Mouse (Mus musculus): ENCODE results near the gene Klhl26. TPM values are rescaled to one million over a fixed set of nuclear protein-coding genes. Genes with fewer than 3 reads are reported as not detected.
A peak's percentile ranks its signal among the peaks of the same experiment; 100 is the strongest.

Klhl26 gene
- polyA plus RNA-seq, 1 experiment, result 20.2 TPM

- no peaks in the 10 kb centered on the region for H3K27me3 ChIP-seq (replicated peaks; ENCODE audit: control insufficient read depth, insufficient read depth, low read length)
- no peaks in the 10 kb centered on the region for H3K36me3 ChIP-seq (ENCODE audit: control insufficient read depth, insufficient read depth, low read length)
- H3K27ac ChIP-seq (ENCODE audit: insufficient read depth, low read depth, low read length), result no peak overlapping the region
- no peaks in the 10 kb centered on the region for H3K4me1 ChIP-seq (ENCODE audit: control insufficient read depth, insufficient read depth, low read length)
- H3K4me3 ChIP-seq (ENCODE audit: insufficient read depth, low read depth, low read length), result no peak overlapping the region
- 79% methylated on average over 3 of the region's 3 CpGs for WGBS
- TF ChIP-seq CTCF (conservative IDR thresholded peaks at IDR 0.05; ENCODE audit: insufficient read depth, insufficient read length, low read depth, low read length) (no peak), POLR2A (IDR thresholded peaks at IDR 0.05; ENCODE audit: low read depth, low read length) (no peak)
- DNase-seq, result no peak
These were observed 18.3 kb downstream of the Klhl26 start for GRCm38 (mm10) chr8:70458462-70458861.

GRCm38 (mm10) chr8:70457882-70458281 is 18.9 kb downstream of the Klhl26 start:
- TF ChIP-seq POLR2A (IDR thresholded peaks at IDR 0.05; ENCODE audit: low read depth, low read length), result no peak
- TF ChIP-seq CTCF (conservative IDR thresholded peaks at IDR 0.05; ENCODE audit: insufficient read depth, insufficient read length, low read depth, low read length), result no peak
- no peak for DNase-seq
- Histone ChIP-seq H3K27ac (ENCODE audit: insufficient read depth, low read depth, low read length) (no peak overlapping the region), H3K36me3 (ENCODE audit: control insufficient read depth, insufficient read depth, low read length) (no peaks in the 10 kb centered on the region), H3K27me3 (replicated peaks; ENCODE audit: control insufficient read depth, insufficient read depth, low read length) (no peaks in the 10 kb centered on the region), H3K4me3 (ENCODE audit: insufficient read depth, low read depth, low read length) (no peak overlapping the region), H3K4me1 (ENCODE audit: control insufficient read depth, insufficient read depth, low read length) (no peaks in the 10 kb centered on the region)
- 92% methylated on average over 6 of the region's 6 CpGs for WGBS

GRCm38 (mm10) chr8:70456996-70457395 is 19.8 kb downstream of the Klhl26 start:
- H3K27me3 ChIP-seq (replicated peaks; ENCODE audit: control insufficient read depth, insufficient read depth, low read length), result no peaks in the 10 kb centered on the region
- 54% methylated on average over 1 of the region's 1 CpGs for whole genome bisulfite sequencing
- no peak overlapping the region for H3K27ac ChIP-seq (ENCODE audit: insufficient read depth, low read depth, low read length)
- H3K36me3 ChIP-seq (ENCODE audit: control insufficient read depth, insufficient read depth, low read length), result no peaks in the 10 kb centered on the region
- H3K4me3 ChIP-seq (ENCODE audit: insufficient read depth, low read depth, low read length), result no peak overlapping the region
- no peaks in the 10 kb centered on the region for H3K4me1 ChIP-seq (ENCODE audit: control insufficient read depth, insufficient read depth, low read length)
- no peak for DNase-seq
- TF ChIP-seq POLR2A (IDR thresholded peaks at IDR 0.05; ENCODE audit: low read depth, low read length) (no peak), CTCF (conservative IDR thresholded peaks at IDR 0.05; ENCODE audit: insufficient read depth, insufficient read length, low read depth, low read length) (no peak)

GRCm38 (mm10) chr8:70453852-70454251 is 22.9 kb downstream of the Klhl26 start:
- TF ChIP-seq POLR2A (IDR thresholded peaks at IDR 0.05; ENCODE audit: low read depth, low read length), result no peak
- TF ChIP-seq CTCF (conservative IDR thresholded peaks at IDR 0.05; ENCODE audit: insufficient read depth, insufficient read length, low read depth, low read length), result no peak
- Histone ChIP-seq H3K36me3 (ENCODE audit: control insufficient read depth, insufficient read depth, low read length) (no peaks in the 10 kb centered on the region), H3K4me1 (ENCODE audit: control insufficient read depth, insufficient read depth, low read length) (no peaks in the 10 kb centered on the region), H3K27me3 (replicated peaks; ENCODE audit: control insufficient read depth, insufficient read depth, low read length) (no peaks in the 10 kb centered on the region), H3K27ac (ENCODE audit: insufficient read depth, low read depth, low read length) (no peak overlapping the region), H3K4me3 (ENCODE audit: insufficient read depth, low read depth, low read length) (no peak overlapping the region)
- 95% methylated on average over 5 of the region's 5 CpGs for WGBS
- DNase-seq, result no peak

GRCm38 (mm10) chr8:70452196-70452966 is 24.4 kb downstream of the Klhl26 start:
- Histone ChIP-seq H3K27me3 (replicated peaks; ENCODE audit: control insufficient read depth, insufficient read depth, low read length) (no peaks in the 10 kb centered on the region), H3K4me1 (ENCODE audit: control insufficient read depth, insufficient read depth, low read length) (no peaks in the 10 kb centered on the region), H3K4me3 (ENCODE audit: insufficient read depth, low read depth, low read length) (no peak overlapping the region), H3K36me3 (ENCODE audit: control insufficient read depth, insufficient read depth, low read length) (no peaks in the 10 kb centered on the region), H3K27ac (ENCODE audit: insufficient read depth, low read depth, low read length) (no peak overlapping the region)
- 82% methylated on average over 52 of the region's 52 CpGs for WGBS
- no peak for DNase-seq
- TF ChIP-seq POLR2A (IDR thresholded peaks at IDR 0.05; ENCODE audit: low read depth, low read length) (no peak), CTCF (conservative IDR thresholded peaks at IDR 0.05; ENCODE audit: insufficient read depth, insufficient read length, low read depth, low read length) (no peak)

GRCm38 (mm10) chr8:70447639-70448420 is 28.9 kb downstream of the Klhl26 start:
- peak; percentile 26 for DNase-seq
- H3K27me3 ChIP-seq (replicated peaks; ENCODE audit: control insufficient read depth, insufficient read depth, low read length), result no peaks in the 10 kb centered on the region
- no peak overlapping the region for H3K27ac ChIP-seq (ENCODE audit: insufficient read depth, low read depth, low read length)
- H3K4me3 ChIP-seq (ENCODE audit: insufficient read depth, low read depth, low read length), result no peak overlapping the region
- WGBS, result 42% methylated on average over 19 of the region's 19 CpGs
- no peaks in the 10 kb centered on the region for H3K4me1 ChIP-seq (ENCODE audit: control insufficient read depth, insufficient read depth, low read length)
- no peak for TF ChIP-seq CTCF (conservative IDR thresholded peaks at IDR 0.05; ENCODE audit: insufficient read depth, insufficient read length, low read depth, low read length)
- TF ChIP-seq POLR2A (IDR thresholded peaks at IDR 0.05; ENCODE audit: low read depth, low read length), result no peak
- H3K36me3 ChIP-seq (ENCODE audit: control insufficient read depth, insufficient read depth, low read length), result no peaks in the 10 kb centered on the region

GRCm38 (mm10) chr8:70445988-70446387 is 30.8 kb downstream of the Klhl26 start:
- Histone ChIP-seq H3K4me3 (ENCODE audit: insufficient read depth, low read depth, low read length) (no peak overlapping the region), H3K27ac (ENCODE audit: insufficient read depth, low read depth, low read length) (no peak overlapping the region), H3K4me1 (ENCODE audit: control insufficient read depth, insufficient read depth, low read length) (no peaks in the 10 kb centered on the region), H3K36me3 (ENCODE audit: control insufficient read depth, insufficient read depth, low read length) (no peaks in the 10 kb centered on the region), H3K27me3 (replicated peaks; ENCODE audit: control insufficient read depth, insufficient read depth, low read length) (no peaks in the 10 kb centered on the region)
- no peak for DNase-seq
- TF ChIP-seq CTCF (conservative IDR thresholded peaks at IDR 0.05; ENCODE audit: insufficient read depth, insufficient read length, low read depth, low read length), result no peak
- TF ChIP-seq POLR2A (IDR thresholded peaks at IDR 0.05; ENCODE audit: low read depth, low read length), result no peak
- WGBS, result 56% methylated on average over 1 of the region's 1 CpGs
